Mouse (Mus musculus) limb, embryonic 13.5 days (tissue): Measurements from ENCODE around the gene Acot7. TPM values are rescaled to one million over a fixed set of nuclear protein-coding genes. Genes with fewer than 3 reads are reported as not detected.
A peak's percentile ranks its signal among the peaks of the same experiment; 100 is the strongest.

Source experiments
- ATAC-seq: fragments of 200-750 bp; cut with Nextera tagmentation; 2 replicates; pipeline ENCODE4 v1.8.0; 2017; ENCODE audit warnings: low read depth, moderate number of reproducible peaks, moderate TSS enrichment; ENCODE audit not compliant: low FRiP score
- H3K27ac ChIP-seq: fragments of 300-500 bp; sonication (generic); 2 replicates; pipeline ENCODE4 v1.5.1; 2015; ENCODE audit warnings: inconsistent platforms, mild to moderate bottlenecking, moderate library complexity
- H3K27me3 ChIP-seq: fragments of 300-500 bp; sonication (generic); 2 replicates; pipeline ENCODE4 v1.6.1; 2015; ENCODE audit warnings: mild to moderate bottlenecking, inconsistent platforms
- H3K36me3 ChIP-seq: fragments of 300-500 bp; sonication (generic); 2 replicates; pipeline ENCODE4 v1.6.1; 2015; ENCODE audit warnings: inconsistent platforms, mild to moderate bottlenecking, moderate library complexity
- H3K4me1 ChIP-seq: fragments of 300-500 bp; sonication (generic); 2 replicates; pipeline ENCODE4 v1.6.1; 2015; ENCODE audit warnings: inconsistent platforms
- H3K4me2 ChIP-seq: fragments of 300-500 bp; sonication (generic); replicated peaks from 2 replicates; pipeline ENCODE4 v1.6.1; 2015; ENCODE audit warnings: inconsistent platforms, mild to moderate bottlenecking, moderate library complexity
- H3K4me3 ChIP-seq: fragments of 300-500 bp; sonication (generic); 2 replicates; pipeline ENCODE4 v1.5.1; 2015; ENCODE audit warnings: moderate library complexity, mild to moderate bottlenecking, inconsistent platforms
- H3K9ac ChIP-seq: fragments of 300-500 bp; sonication (generic); 2 replicates; pipeline ENCODE4 v1.6.1; 2015; ENCODE audit warnings: mild to moderate bottlenecking, inconsistent platforms
- H3K9me3 ChIP-seq: fragments of 300-500 bp; sonication (generic); 2 replicates; pipeline ENCODE4 v1.6.1; 2016; ENCODE audit warnings: inconsistent platforms
- WGBS: fragments of 180-500 bp; shearing (Covaris S2); methylation state at CpG from one replicate; pipeline ENCODE4 v1.1.7; 2015; 5-methylcytosine and 5-hydroxymethylcytosine counted together
- polyA plus RNA-seq: library from polyadenylated mRNA; unstranded; fragments of >200 nt; fragmentation: Nextera tagmentation; extraction: Ambion mirVana; gene quantifications from 2 replicates; pipeline ENCODE4 v1.2.1, GENCODE M21; 2015

Acot7 gene
- polyA plus RNA-seq, 1 experiment from 2014 or later: 53.2 TPM

DNA sequence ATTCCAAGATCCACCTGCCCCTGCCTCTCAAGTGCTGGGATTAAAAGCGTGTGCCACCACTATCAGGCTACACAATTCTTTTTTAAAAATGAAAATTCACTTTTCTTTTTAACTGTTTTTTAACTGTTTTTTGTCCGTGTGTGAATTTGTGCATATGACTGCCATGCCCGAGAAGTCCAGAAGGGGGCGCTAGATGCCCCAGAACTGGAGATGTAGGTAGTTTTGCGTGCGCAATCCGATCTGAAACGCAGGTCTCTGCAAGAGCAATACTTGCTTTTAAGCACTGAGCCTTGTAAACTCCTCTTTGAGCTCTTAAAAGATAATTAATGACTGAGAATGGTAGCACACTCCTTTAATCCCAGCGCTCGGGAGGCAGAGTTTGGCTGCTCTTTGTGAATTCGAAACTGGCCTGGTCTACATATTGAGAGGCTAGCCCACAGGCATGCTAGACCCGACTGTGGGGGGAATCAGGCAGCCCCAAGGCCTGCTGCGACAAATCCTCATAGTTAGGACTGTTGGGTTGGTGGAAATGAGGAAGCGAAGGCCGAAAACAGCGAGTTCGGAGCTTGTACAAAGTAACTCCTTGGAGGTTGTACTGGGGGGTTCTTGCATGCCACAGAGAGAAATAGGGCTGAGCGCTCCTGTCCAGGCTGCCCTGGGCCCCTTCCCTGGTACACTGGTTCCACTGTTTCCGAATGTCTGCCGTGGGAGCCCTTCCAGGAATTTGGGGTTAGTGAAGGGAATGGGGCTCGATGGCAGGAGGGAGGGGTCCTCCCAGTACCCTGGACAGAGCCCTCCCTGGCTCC, 20.0 kb upstream of the Acot7 start:
- H3K27me3 ChIP-seq: peaks cover 96% of the 10 kb centered on the region
- 15% methylated on average over 21 of the region's 21 CpGs for WGBS
- no peak overlapping the region for H3K27ac ChIP-seq
- H3K9me3 ChIP-seq: no peaks in the 10 kb centered on the region
- no peak overlapping the region for H3K9ac ChIP-seq
- H3K4me3 ChIP-seq: peak overlapping the region; percentile 27
- H3K4me1 ChIP-seq: peaks cover 21% of the 10 kb centered on the region
- peak overlapping the region; percentile 55 for H3K4me2 ChIP-seq
- H3K36me3 ChIP-seq: no peaks in the 10 kb centered on the region
- ATAC-seq: no peak

DNA sequence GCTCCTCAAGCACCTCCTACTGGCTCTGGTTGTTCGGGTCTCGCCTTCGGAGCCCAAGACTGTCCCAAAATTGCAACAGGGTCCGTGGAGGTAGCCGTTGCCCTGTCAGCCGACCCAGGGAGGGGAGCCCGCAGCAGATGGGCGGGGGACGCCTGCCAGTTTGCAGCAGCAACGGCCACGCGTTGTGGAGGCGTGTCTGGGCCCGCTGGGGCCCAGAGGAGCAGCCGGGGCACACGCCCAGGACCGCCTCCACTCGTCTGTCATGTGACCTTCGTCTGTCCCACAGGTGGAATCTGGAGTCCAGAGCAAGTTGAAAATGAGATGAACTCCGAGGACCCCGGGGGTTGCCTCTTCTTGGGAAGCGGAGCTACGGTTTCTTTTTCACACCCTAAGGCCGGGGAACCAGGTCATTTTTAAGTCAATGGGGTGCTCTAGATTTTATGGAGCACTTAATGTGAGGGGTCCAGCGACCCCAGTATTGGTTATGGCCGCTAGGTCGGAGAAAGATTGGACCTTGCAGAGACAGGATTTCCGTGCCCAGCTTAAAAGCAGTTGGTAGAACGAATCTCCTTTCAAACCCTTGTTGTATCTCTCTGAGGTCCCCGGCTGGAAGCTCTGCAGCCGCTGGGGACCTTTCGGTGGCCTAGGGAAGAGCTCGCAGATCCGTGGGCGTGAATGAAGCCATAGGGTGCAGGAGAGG, 19.2 kb upstream of the Acot7 start, which contains the start of gene Hes2:
Hes2 (plus strand) TSS at position 283 of the 700 bp plus-strand sequence.
- Histone ChIP-seq H3K4me1 (peaks cover 18% of the 10 kb centered on the region), H3K4me3 (peak within 1 kb of the TSS; percentile 27), H3K36me3 (no peaks in the 10 kb centered on the region), H3K27me3 (peaks cover 92% of the 10 kb centered on the region), H3K4me2 (peak within 1 kb of the TSS; percentile 55), H3K9me3 (no peaks in the 10 kb centered on the region), H3K9ac (no peak within 1 kb of the TSS), H3K27ac (no peak within 1 kb of the TSS)
- WGBS: 4% methylated on average over 35 of the region's 35 CpGs
- no peak for ATAC-seq

- WGBS: 2% methylated on average over 19 of the region's 19 CpGs
- no peak for ATAC-seq
- Histone ChIP-seq H3K4me2 (0 out of 2 replicates have a peak overlapping the region, but pooled peaks have one; percentile 55), H3K27ac (no peak overlapping the region), H3K9me3 (no peaks in the 10 kb centered on the region), H3K36me3 (no peaks in the 10 kb centered on the region), H3K27me3 (peaks cover 91% of the 10 kb centered on the region), H3K4me1 (peaks cover 15% of the 10 kb centered on the region), H3K9ac (no peak overlapping the region), H3K4me3 (0 out of 2 replicates have a peak overlapping the region, but pooled peaks have one; percentile 27)
Observed at GRCm38 (mm10) chr4:152159285-152159678, 18.7 kb upstream of the Acot7 start.

GRCm38 (mm10) chr4:152160748-152161147, 17.2 kb upstream of the Acot7 start:
- WGBS: 35% methylated on average over 4 of the region's 4 CpGs
- H3K27ac ChIP-seq: no peak overlapping the region

DNA sequence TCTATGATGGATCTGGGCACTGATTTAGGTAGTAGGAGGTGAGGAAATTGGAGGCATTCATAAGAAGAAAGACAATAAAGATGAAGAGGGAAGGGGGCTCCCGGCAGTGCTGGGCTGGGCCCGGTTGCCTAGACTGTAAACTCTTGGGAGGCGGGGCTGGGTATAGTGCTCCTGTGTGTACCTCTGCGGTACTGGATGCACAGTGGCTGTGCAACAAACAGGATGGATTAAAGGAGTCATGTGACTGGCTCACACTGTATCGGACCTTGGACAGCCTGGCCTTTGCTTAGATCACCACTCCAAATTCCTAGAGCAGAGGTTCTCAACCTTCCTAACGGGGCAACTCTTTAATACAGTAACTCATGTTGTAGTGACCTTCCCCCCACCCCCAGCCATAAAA, 16.3 kb upstream of the Acot7 start:
- H3K36me3 ChIP-seq: no peaks in the 10 kb centered on the region
- WGBS: 65% methylated on average over 6 of the region's 6 CpGs

More at GRCm38 (mm10) chr4:152160748-152161147, 17.2 kb upstream of the Acot7 start:
- Histone ChIP-seq H3K27me3 (peaks cover 79% of the 10 kb centered on the region), H3K4me1 (peaks cover 15% of the 10 kb centered on the region), H3K4me3 (no peak overlapping the region), H3K9me3 (no peaks in the 10 kb centered on the region), H3K36me3 (no peaks in the 10 kb centered on the region), H3K9ac (no peak overlapping the region), H3K4me2 (no peak overlapping the region)
- ATAC-seq: no peak

DNA sequence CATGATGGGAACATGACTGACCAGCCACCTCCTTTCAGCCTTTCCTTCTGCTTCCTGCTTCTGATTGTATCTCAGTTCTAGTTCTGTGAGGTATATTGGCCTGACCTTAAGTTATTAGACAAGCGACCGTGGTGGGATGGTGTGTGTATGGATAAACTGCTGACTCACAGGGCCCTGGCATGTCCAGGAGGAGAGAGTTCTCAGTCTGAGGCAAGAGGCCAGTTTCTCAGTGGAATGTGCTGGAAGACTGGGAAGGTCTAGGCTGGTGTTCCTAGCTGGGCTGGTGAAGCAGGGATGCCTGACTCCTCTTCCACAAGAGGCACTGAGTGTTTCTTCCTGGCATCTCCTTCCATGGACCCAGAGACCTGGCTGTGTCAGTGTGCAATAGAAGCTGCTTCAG, 15.2 kb upstream of the Acot7 start:
- peaks cover 66% of the 10 kb centered on the region for H3K27me3 ChIP-seq
- no peak overlapping the region for H3K9ac ChIP-seq
- ATAC-seq: no peak
- H3K36me3 ChIP-seq: no peaks in the 10 kb centered on the region
- no peak overlapping the region for H3K4me2 ChIP-seq
- H3K27ac ChIP-seq: no peak overlapping the region
- H3K4me3 ChIP-seq: no peak overlapping the region
- H3K4me1 ChIP-seq: peaks cover 15% of the 10 kb centered on the region
- no peaks in the 10 kb centered on the region for H3K9me3 ChIP-seq
- WGBS: 89% methylated on average over 2 of the region's 2 CpGs

More for the DNA sequence above, 16.3 kb upstream of the Acot7 start:
- Histone ChIP-seq H3K27ac (no peak overlapping the region), H3K4me3 (no peak overlapping the region), H3K9me3 (no peaks in the 10 kb centered on the region), H3K27me3 (peaks cover 77% of the 10 kb centered on the region), H3K9ac (no peak overlapping the region), H3K4me1 (peaks cover 15% of the 10 kb centered on the region), H3K4me2 (no peak overlapping the region)
- ATAC-seq: no peak

DNA sequence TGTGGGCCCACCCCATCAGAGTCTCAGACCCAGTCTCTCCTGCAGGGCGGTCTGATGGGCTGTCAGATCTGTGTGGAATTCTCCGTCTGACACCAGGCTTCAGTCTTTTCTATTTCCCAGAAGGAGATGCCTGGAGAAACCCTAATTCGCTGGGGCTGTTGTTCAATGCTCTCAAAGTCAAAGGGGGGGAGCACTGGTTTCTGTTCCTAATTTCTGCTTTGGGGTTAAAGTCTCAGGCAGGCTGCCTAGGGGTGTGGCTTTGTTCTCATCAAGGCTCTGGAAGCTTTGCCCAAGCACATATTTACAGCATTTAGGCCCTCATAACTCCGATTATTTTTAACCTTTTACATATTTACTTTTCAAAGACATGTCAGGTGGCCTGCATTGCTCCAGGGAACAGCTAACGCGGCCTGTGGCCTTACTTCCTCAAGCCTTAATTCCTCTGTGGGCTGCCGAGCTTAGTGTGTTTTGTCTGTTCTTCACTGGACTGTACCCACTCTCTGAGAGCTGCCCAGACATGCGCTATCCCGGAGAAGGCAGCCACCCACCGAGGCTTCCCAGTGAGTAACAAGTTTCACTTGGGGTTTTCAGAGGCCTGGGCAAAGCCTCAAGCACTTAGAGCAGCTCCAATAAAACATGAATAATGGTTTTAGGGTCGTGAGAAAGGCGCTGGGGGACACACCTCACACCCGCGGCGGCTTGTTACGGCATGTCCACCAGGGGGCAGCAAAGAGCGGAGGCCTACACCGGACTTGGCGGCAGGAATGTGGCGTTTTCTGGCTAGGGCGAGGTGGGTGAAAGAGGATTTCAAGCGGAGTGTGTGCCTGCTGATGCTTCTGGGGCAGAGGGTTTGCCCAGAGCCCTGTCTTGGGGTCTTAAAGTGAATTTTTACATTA, 12.7 kb upstream of the Acot7 start:
- H3K9me3 ChIP-seq: no peaks in the 10 kb centered on the region
- no peak overlapping the region for H3K27ac ChIP-seq
- peak overlapping the region; percentile 30 for H3K4me2 ChIP-seq
- no peak overlapping the region for H3K9ac ChIP-seq
- no peak; the same call in 1 of the 2 replicates for ATAC-seq
- peaks cover 50% of the 10 kb centered on the region for H3K27me3 ChIP-seq
- no peak overlapping the region for H3K4me3 ChIP-seq
- H3K36me3 ChIP-seq: no peaks in the 10 kb centered on the region
- H3K4me1 ChIP-seq: no peaks in the 10 kb centered on the region; the same call in 1 of the 2 replicates
- 15% methylated on average over 22 of the region's 22 CpGs for WGBS

DNA sequence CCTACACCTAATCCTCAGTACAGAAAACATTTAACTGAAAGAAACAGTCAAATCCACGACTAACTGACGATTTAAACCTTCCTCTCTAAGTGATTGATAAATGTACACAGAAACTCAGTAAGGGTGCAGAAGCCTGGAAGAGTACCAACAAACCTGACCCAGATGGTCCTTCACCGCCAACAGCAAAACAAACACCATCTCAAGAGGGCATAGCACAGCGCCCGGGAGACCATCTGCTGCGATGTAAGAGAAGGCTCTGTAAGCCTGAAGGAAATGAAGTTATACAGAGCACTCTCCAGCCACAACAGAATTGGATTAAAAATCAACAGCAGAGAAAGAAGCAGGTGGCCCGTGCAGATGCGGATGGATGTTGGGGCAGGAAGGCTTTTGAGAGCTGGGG, 9.9 kb upstream of the Acot7 start:
- Histone ChIP-seq H3K9ac (no peak overlapping the region), H3K36me3 (no peaks in the 10 kb centered on the region), H3K27ac (no peak overlapping the region), H3K9me3 (peaks cover 4% of the 10 kb centered on the region), H3K4me3 (no peak overlapping the region), H3K27me3 (peaks cover 22% of the 10 kb centered on the region), H3K4me2 (no peak overlapping the region), H3K4me1 (no peaks in the 10 kb centered on the region; the same call in 1 of the 2 replicates)
- no peak for ATAC-seq
- 68% methylated on average over 8 of the region's 8 CpGs for WGBS

DNA sequence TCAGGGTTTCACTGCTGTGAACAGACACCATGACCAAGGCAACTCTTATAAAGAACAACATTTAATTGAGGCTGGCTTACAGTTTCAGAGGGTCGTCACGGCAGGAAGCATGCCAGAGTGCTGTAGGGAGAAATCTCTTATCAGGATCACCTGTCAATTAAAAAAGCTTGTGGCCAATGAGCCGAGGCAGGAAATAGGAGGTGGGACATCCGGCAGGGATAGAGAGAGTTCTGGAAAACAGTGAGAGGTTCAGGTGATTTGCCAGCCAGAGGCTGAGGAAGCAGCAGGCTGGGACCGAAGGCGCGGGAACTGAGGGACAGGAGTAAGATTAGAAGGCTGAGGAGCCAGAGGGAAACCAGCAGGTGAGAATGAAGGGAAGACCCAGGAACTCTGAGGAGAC, 8.8 kb upstream of the Acot7 start:
- H3K9ac ChIP-seq: no peak overlapping the region
- no peak for ATAC-seq
- peaks cover 4% of the 10 kb centered on the region for H3K9me3 ChIP-seq
- H3K36me3 ChIP-seq: no peaks in the 10 kb centered on the region
- no peak overlapping the region for H3K27ac ChIP-seq
- H3K4me1 ChIP-seq: no peaks in the 10 kb centered on the region; the same call in 1 of the 2 replicates
- 75% methylated on average over 7 of the region's 7 CpGs for WGBS
- H3K27me3 ChIP-seq: peaks cover 19% of the 10 kb centered on the region; the same call in 1 of the 2 replicates
- no peak overlapping the region for H3K4me2 ChIP-seq
- no peak overlapping the region for H3K4me3 ChIP-seq

GRCm38 (mm10) chr4:152170286-152170685, 7.6 kb upstream of the Acot7 start:
- H3K4me3 ChIP-seq: no peak overlapping the region
- H3K4me2 ChIP-seq: no peak overlapping the region
- no peaks in the 10 kb centered on the region for H3K36me3 ChIP-seq
- no peak overlapping the region for H3K27ac ChIP-seq
- H3K9ac ChIP-seq: no peak overlapping the region
- peaks cover 26% of the 10 kb centered on the region; the same call in 1 of the 2 replicates for H3K27me3 ChIP-seq
- no peaks in the 10 kb centered on the region; the same call in 1 of the 2 replicates for H3K4me1 ChIP-seq
- WGBS: 81% methylated on average over 10 of the region's 10 CpGs
- no peak for ATAC-seq
- H3K9me3 ChIP-seq: peaks cover 4% of the 10 kb centered on the region

DNA sequence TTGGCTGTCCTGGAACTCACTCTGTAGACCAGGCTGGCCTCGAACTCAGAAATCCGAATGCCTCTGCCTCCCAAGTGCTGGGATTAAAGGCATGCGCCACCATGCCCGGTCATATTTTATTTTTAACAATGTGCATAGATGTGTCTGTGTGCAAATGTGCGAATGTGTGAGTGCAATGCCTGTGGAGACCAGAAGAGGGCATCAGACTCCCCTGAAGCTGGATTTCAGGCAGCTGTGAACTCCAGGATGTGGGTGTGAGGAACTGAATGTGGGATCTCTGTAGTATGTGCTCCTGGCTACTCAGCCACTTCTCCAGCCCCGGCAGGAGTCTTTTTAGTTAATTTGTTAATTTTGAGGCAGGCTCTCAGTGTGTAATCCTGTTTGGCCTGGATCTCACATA, 6.4 kb upstream of the Acot7 start:
- no peak for ATAC-seq
- peaks cover 4% of the 10 kb centered on the region for H3K9me3 ChIP-seq
- no peak overlapping the region for H3K4me2 ChIP-seq
- WGBS: 82% methylated on average over 6 of the region's 6 CpGs
- H3K4me1 ChIP-seq: no peaks in the 10 kb centered on the region
- H3K9ac ChIP-seq: no peak overlapping the region
- peaks cover 27% of the 10 kb centered on the region; the same call in 1 of the 2 replicates for H3K27me3 ChIP-seq
- H3K4me3 ChIP-seq: no peak overlapping the region
- no peaks in the 10 kb centered on the region for H3K36me3 ChIP-seq
- no peak overlapping the region for H3K27ac ChIP-seq
